Comparison of ENCODE assay signal across 34 mouse cellular contexts in genomic region chr19:11264602-11265185, GRCm38 (mm10). TPM values are rescaled to one million over a fixed set of nuclear protein-coding genes. Genes with fewer than 3 reads are reported as not detected.
"Had no signal": no experiment of that assay in that cellular context is flagged by ENCODE, and none has a peak within 500 bp of the region (broad histone marks: within the 10 kb centered on the region; RNA-seq: fewer than 3 reads in every experiment).

No protein-coding gene starts in this region.

- DNase-seq: kidney, adult 11 months; kidney, postnatal 25 days; layer of hippocampus, adult 9-11 months; liver, embryonic 13.5 days; lung, adult 2 months; lung, postnatal 14 days; lung, postnatal 4 days; retina, postnatal 1 day; right cerebral cortex, postnatal 25 days; thymus, adult 18-20 months; thymus, postnatal 36 days had no signal

- H3K9me3 ChIP-seq: liver, embryonic 13.5 days; midbrain, embryonic 12.5 days; midbrain, embryonic 15.5 days; neural tube, embryonic 13.5 days; stomach, embryonic 15.5 days had no signal

- H3K9ac ChIP-seq: liver, embryonic 13.5 days; midbrain, embryonic 12.5 days; midbrain, embryonic 15.5 days; neural tube, embryonic 13.5 days; stomach, embryonic 15.5 days had no signal

- H3K36me3 ChIP-seq: liver, embryonic 13.5 days; midbrain, embryonic 12.5 days; midbrain, embryonic 15.5 days; neural tube, embryonic 13.5 days; stomach, embryonic 15.5 days had no signal

- H3K27ac ChIP-seq: kidney, postnatal 0 days; layer of hippocampus, adult 2 months; liver, embryonic 13.5 days; midbrain, embryonic 12.5 days; midbrain, embryonic 15.5 days; neural tube, embryonic 13.5 days; stomach, embryonic 15.5 days had no signal

- ATAC-seq: midbrain, embryonic 15.5 days had no signal

- H3K27me3 ChIP-seq: liver, embryonic 13.5 days; midbrain, embryonic 12.5 days; midbrain, embryonic 15.5 days; neural tube, embryonic 13.5 days; stomach, embryonic 15.5 days had no signal

- H3K4me2 ChIP-seq: liver, embryonic 13.5 days; midbrain, embryonic 12.5 days; midbrain, embryonic 15.5 days; neural tube, embryonic 13.5 days; stomach, embryonic 15.5 days had no signal

- H3K4me1 ChIP-seq: liver, embryonic 13.5 days; midbrain, embryonic 12.5 days; midbrain, embryonic 15.5 days; neural tube, embryonic 13.5 days; stomach, embryonic 15.5 days had no signal

- H3K4me3 ChIP-seq: layer of hippocampus, adult 2 months; liver, embryonic 13.5 days; midbrain, embryonic 12.5 days; midbrain, embryonic 15.5 days; myocyte; neural tube, embryonic 13.5 days; stomach, embryonic 15.5 days had no signal

RNA-seq across cellular contexts. Expression of gene Ms4a1, which starts 1.3 kb away (rescaled TPM):
- total RNA-seq: layer of hippocampus, adult 2 months; layer of hippocampus, postnatal 25 days; left cerebral cortex, adult 18-20 months; left cerebral cortex, postnatal 36 days had no signal
- polyA plus RNA-seq: kidney, embryonic 14.5 days; limb, embryonic 14.5 days; liver, embryonic 13.5 days; lung, embryonic 16.5 days; midbrain, embryonic 12.5 days; midbrain, embryonic 15.5 days; myocyte; neural tube, embryonic 13.5 days; stomach, embryonic 15.5 days had no signal

RNA-seq across cellular contexts. Expression of gene Ms4a5, which starts 19.0 kb away (rescaled TPM):
- total RNA-seq: layer of hippocampus, adult 2 months; layer of hippocampus, postnatal 25 days; left cerebral cortex, adult 18-20 months; left cerebral cortex, postnatal 10 days; left cerebral cortex, postnatal 36 days; liver, adult 2 months; megakaryocyte, adult 5-6 weeks; monocyte, adult 5-6 weeks; neutrophil, adult 5-6 weeks had no signal
- polyA plus RNA-seq: kidney, embryonic 14.5 days; kidney, postnatal 0 days; large intestine, adult 2 months; limb, embryonic 11.5 days; limb, embryonic 14.5 days; liver, adult 2 months; liver, embryonic 13.5 days; liver, embryonic 16.5 days; lung, adult 2 months; lung, embryonic 16.5 days; midbrain, embryonic 12.5 days; midbrain, embryonic 15.5 days; myocyte; neural tube, embryonic 13.5 days; stomach, embryonic 15.5 days; urinary bladder, adult 2 months had no signal

RNA-seq across cellular contexts. Expression of gene Ms4a12, which starts 32.4 kb away (rescaled TPM):
- total RNA-seq: layer of hippocampus, adult 2 months; layer of hippocampus, postnatal 25 days; left cerebral cortex, adult 18-20 months; left cerebral cortex, postnatal 10 days; left cerebral cortex, postnatal 36 days; liver, adult 2 months; megakaryocyte, adult 5-6 weeks; monocyte, adult 5-6 weeks; neutrophil, adult 5-6 weeks had no signal
- polyA plus RNA-seq: kidney, embryonic 14.5 days; kidney, postnatal 0 days; limb, embryonic 11.5 days; limb, embryonic 14.5 days; liver, adult 2 months; liver, embryonic 13.5 days; liver, embryonic 16.5 days; lung, adult 2 months; lung, embryonic 16.5 days; midbrain, embryonic 12.5 days; midbrain, embryonic 15.5 days; myocyte; neural tube, embryonic 13.5 days; stomach, embryonic 15.5 days; testis, adult 2 months; urinary bladder, adult 2 months had no signal

RNA-seq across cellular contexts. Expression of gene Ms4a14, which starts 49.6 kb away (rescaled TPM):
- total RNA-seq: layer of hippocampus, postnatal 25 days; left cerebral cortex, adult 18-20 months; left cerebral cortex, postnatal 10 days; liver, adult 2 months; neutrophil, adult 5-6 weeks had no signal
- polyA plus RNA-seq: liver, adult 2 months; liver, embryonic 16.5 days; myocyte had no signal
